Mouse (Mus musculus) erythroblast, adult 5-6 weeks (primary cell): ENCODE results near the gene Nxn. TPM values are rescaled to one million over a fixed set of nuclear protein-coding genes. Genes with fewer than 3 reads are reported as not detected.

Source experiments
- ATAC-seq: replicated peaks from 2 replicates; pipeline ENCODE4 v1.8.0; 2016; ENCODE audit warnings: moderate number of reproducible peaks, mild to moderate bottlenecking, moderate TSS enrichment, inconsistent platforms; ENCODE audit not compliant: poor library complexity, low FRiP score, severe bottlenecking
- total RNA-seq, 2 experiments: library from RNA; stranded (forward) in 1 of 2; stranded (reverse) in 1 of 2; fragments of 150-400 nt in 1 of 2; fragments of 200-764, 138-1000 nt in 1 of 2; gene quantifications; 2 replicates each; pipeline versions ENCODE4 v1.2.3 to v1.2.4; 2015 to 2017; ENCODE audit warnings: low replicate concordance in 2 of 2

The Nxn gene
- total RNA-seq, 2 experiments from 2014 or later, result 3.7 to 9.0 TPM

DNA sequence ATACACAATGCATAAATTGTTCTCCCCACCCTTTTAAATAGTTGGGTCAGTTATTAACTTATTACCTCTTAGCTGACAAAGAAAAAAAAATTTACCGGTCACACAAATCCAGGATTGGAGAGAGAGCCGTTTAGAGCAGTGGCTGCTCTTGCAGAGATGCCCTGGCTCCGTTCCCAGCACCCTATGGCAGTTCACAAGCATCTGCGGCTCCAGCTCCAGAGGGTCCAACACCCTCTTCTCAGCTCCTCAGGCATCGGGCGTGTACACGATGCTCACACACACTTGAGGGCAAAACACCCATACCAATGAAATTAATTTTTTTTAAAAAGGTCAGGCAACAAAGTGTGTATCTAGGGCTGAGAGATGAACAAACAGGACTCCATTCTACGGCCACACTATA is 60.3 kb downstream of the Nxn start:
- ATAC-seq, result no peak

DNA sequence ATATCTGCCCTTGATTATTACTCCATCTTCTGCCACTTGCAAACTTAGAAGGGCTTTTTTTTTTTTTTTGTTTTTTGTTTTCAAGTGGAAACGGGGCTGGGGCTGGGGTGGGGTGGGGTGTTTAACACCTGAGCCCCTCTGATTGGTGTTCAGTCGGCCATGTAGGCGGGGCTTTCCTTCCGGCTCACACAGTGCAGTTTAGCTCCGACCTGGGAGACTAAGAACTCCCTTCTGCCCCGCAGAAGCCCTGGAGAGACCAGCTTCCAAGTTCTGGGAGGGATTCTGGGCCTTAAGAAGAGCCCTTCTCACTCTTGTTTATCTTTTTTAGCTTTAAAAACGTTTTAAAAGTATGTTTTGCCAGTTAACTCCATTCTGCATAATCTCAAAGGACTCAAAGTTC is 61.2 kb downstream of the Nxn start:
- ATAC-seq, result no peak

- no peak for ATAC-seq
These were observed 61.7 kb downstream of the Nxn start for GRCm38 (mm10) chr11:76337236-76337635.

GRCm38 (mm10) chr11:76336224-76336623 is 62.7 kb downstream of the Nxn start:
- ATAC-seq, result no peak

DNA sequence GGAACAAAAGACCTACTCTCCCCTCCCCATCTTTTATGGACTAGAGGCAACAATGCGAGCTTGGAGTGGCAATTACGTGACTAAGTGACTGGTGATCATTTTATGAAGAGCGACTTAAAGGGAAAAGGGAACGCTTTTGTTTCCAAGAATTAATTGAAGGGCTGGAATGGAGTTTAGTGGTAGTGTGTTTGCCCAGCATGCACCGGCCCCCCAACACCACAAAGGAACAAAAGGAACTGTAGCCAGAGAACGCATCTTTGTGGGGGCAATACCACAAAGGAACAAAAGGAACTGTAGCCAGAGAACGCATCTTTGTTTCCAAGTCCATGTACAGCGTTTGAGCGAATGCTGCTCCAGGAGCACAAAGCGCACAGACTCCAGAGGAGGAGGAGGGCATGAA is 64.0 kb downstream of the Nxn start:
- no peak for ATAC-seq

DNA sequence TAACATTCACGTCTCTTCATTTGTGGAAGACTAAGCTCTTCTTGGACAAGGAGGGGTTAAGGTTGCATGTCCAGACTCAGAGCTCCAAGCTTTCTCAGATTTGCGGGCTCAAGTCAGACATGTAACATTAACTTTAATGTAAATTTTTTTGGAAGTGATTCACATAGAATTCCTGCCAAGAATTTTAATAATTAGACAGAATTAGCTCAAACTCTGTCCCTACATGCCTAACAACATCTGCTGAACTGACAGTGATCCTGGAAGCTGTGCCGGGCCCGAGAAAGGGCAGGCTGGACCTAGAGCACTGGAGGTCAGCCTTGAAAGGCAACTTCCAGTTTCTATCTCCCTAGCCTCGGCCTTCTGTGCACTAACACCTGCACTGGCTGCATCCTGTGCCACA is 66.7 kb downstream of the Nxn start:
- no peak for ATAC-seq

GRCm38 (mm10) chr11:76328522-76329290 is 70.2 kb downstream of the Nxn start:
- ATAC-seq, result no peak

DNA sequence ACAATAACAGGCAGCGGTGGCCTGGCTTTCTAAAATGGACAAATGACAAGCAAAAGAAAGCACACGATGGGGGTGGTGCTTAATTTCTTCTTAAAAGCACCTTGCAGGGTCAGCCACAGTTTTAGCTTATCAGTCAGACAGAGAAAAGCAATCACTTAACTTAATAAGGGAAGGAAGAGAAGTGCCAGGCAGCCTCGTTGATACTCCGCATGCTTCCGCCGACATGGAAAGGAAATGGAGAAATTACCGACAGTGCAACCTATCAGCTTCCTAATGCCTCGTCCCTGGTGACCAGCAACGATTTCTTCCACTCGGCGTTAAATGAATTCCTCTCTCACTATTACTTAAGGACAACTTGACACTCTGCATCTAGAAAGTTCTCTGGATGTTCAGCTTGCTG is 70.9 kb downstream of the Nxn start:
- ATAC-seq, result no peak

GRCm38 (mm10) chr11:76326672-76327071 is 72.3 kb downstream of the Nxn start:
- ATAC-seq, result no peak; the same call in 1 of the 2 replicates

GRCm38 (mm10) chr11:76326051-76326450 is 72.9 kb downstream of the Nxn start:
- no peak for ATAC-seq

DNA sequence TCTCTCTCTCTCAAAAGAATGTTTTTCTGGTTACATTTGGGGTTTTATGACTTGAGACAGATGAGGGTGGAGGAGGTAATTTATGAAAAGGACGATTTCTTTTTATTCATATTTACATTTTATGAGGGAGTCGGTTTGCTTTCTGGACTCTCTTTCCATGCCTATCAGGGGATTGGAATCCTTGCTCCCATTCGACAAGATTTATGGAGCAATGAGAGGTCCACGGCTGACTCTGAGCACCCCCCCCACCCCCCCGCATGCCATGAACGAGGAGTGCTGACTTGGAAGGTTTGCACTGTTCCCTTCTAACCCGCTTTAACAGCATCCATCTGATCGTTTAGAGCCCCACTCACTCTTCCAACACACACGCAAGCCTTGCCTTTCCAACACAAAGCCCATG is 74.1 kb downstream of the Nxn start:
- no peak for ATAC-seq

DNA sequence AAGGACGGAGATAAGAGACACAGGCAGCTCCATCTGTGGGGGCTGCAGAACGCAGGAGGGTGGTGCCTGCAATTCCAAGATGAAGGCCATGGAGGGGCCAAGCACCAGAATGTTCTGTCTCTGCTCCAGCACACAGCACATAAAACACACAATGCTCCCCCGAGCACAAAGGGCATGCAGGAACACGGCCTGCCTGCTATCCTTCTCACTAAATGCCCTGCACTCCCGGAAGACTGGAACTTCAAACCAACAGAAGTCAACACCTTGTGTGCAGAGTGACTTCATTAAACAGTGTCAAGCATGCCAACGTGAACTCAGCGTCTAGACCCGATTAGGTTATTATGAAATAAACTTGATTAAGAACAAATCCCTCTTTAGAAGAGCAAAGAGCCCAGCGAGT is 74.7 kb downstream of the Nxn start:
- no peak for ATAC-seq

GRCm38 (mm10) chr11:76322939-76323338 is 76.0 kb downstream of the Nxn start:
- ATAC-seq, result no peak

DNA sequence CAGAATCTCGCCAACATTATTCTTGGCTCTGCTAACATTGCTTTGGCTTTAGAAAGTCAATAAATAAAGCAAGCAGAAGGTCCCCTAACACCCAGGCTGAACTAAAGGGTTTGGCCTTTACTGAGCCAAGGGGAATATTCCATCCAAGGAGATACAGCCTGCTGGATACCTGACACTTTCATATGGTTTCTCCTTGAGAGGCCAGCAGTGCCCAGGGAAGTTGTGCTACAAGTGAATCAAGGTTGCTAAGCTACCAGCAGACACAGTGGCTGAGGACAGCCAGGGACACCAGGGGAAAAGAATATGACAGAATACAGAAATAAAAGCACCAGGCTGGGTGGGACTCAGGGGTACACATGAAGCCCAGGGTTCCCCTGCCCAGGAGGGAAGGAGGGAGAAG is 76.9 kb downstream of the Nxn start:
- no peak for ATAC-seq

- no peak for ATAC-seq
These were observed 78.5 kb downstream of the Nxn start for GRCm38 (mm10) chr11:76320475-76320874.

DNA sequence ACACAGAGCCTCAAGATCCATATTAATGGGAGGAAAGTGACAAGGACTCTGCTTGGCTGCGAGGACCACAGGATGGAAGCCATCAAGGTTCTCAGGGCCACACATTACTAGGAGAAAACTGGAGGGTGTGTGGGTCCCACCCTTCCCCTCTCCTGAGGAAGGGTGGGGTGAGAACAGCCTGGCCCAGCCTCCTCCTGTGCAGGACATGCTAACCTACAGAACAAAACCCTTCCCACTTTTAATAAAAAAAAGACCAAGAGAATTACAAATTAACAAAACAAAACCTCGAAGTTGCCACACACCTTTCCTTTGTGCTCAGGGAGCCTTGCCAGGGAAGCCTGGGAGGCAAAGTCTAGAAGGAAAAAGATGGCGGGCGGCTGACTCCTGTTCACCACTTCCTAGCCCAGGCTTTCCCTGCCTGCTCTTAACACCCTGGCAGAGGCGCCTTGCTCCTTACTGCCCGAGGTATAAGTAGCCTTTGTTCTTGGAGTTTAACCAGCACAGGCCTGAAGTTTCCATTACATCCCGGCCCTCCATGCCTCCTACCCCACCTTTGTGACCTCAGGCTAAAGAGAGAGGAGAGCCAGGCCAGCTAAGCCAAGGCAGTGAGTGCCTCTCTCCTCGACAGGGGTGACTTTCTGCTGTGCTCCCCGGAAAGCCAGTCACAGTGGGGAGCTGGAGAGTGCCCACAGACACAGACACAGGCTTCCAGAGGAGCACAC is 79.1 kb downstream of the Nxn start:
- no peak for ATAC-seq

DNA sequence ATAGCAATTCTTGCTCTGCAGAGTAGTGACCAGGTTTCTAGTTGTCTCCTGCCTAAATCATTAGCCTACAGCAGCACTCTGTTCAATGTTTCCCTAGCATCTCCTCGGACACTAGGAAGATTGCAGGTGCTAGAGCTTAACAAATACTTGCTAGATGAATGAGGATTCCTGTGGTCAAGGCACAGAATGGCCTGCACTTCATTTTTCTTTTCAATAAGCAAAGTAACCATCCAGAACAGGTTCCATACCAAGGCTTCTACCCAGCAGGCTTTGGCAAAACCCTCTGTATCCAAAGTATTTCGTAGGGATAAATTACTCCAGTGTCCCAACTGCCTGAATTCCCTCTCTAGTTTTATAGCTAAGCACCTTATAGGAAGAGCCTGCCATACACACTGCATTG is 81.0 kb downstream of the Nxn start:
- ATAC-seq, result no peak

DNA sequence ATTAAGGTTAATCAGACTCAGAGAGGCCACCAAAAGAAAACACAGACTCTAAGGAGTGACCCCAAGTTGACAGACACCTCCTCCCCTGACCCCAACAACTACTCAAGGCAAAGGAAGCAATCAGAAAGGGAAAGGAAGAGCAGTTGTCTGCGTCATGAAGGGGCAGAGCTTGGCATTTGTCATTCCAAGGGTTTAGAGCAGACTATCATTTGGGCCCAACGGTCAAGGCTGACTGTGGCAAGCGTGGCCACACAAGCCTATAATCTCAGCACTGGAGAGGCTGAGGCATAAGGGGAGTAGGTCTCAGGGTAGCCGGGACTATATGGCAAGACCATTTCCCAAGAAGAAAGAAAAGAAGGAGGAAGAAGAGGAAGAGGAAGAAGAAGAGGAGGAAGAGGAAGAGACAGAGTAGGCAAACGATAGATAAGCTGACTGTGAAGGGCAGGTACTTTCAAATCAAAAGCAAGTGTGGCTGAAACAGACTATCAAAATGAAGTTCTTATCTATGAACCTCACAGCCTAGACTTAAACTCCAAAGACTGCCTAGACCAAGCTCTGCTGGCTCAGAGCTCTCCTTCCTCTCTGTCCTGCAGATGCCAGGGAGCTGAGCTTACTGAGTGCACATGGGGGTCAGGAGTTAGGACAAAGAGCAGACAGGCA is 83.0 kb downstream of the Nxn start:
- no peak for ATAC-seq

DNA sequence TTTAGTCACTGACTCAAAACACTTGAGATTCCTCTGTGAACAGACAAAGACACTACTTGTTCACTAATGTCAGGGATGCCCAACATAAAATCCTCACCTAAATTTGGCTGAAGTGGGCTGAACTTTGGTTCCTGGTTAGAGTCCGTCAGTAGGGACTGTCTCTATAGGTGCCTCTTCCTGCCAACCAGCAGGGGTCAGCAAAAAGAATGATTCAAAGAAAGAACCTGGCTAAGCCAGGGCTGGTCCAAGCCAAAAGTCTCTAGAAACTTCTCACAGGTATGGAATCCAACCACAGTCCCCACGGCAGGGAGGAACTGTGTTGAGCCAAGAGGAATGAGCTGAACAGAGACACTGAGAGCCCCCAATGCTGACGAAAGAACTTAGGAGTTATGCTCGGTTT is 84.2 kb downstream of the Nxn start:
- no peak for ATAC-seq

DNA sequence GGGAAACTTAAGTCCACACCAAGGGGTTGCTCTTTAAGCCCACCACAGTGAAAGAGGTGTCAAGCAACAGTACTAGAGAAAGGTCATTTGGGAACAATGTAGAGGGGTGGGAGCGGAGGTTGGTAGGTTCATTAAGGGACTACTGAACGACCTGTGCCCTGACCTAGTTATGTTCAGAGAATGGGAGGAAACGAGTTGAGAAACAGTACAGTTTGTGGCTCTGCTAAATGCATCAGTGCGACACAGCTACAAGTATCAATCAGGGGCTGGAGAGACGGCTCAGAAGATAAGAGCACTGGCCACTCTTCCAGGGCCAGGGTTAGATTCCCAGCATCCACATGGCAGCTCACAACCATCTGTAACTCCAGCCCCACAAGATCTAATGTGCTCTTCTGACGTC is 84.8 kb downstream of the Nxn start:
- ATAC-seq, result no peak

DNA sequence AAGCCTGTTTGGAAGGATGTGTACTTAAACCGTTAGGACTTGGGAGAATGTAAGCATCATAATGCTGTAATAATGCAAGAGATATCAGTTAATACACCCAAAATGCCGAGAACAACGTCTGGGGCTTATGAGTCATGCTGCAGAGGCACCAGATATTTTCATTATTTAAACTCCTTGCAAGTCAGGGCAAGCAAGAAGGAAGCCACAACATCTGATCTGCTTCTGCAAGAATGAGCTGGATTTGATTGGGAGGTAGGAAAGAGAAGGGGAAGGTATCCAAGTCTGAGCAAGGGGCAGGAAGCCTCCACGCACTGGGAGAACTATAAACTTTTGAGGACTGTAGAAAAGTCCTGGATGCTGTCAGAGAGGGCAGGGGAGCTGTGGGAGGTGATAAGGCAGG is 86.1 kb downstream of the Nxn start:
- ATAC-seq, result no peak
